ENCODE assay signal across 7 mouse cellular contexts in the genomic region with DNA sequence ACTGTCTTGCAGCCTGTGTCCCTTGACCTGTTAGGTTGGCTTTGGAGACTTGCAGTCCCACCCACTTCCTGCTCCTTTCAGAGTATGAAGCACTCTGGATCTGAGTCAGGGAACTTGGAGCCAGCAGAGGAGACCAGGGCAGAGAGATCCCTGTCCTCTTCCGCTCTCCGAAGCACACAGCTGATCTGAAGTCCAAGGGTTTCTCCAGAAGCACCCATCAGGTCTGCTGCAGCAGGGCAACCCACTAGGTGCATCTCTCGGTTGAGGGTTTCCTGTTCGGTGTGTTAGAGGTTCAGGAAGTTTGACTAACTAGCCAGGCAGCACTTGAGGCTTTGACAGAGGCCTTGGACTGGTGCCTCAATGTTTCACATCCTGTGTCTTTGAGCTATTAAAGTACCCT. TPM values are rescaled to one million over a fixed set of nuclear protein-coding genes. Genes with fewer than 3 reads are reported as not detected.
DNase-seq lines count a peak whose midpoint lies in the region; ATAC-seq lines count a peak whose summit lies in the region.

No protein-coding gene starts in this region.

- H3K27ac ChIP-seq in neural tube, embryonic 13.5 days (replicated peaks) = peak overlapping the region; percentile 63

- H3K27me3 ChIP-seq in neural tube, embryonic 13.5 days = peaks cover 43% of the 10 kb centered on the region

- no peaks in the 10 kb centered on the region for H3K9me3 ChIP-seq in neural tube, embryonic 13.5 days

- H3K4me3 ChIP-seq in neural tube, embryonic 13.5 days = peak overlapping the region; percentile 15; the same call in 1 of the 2 replicates

- H3K4me1 ChIP-seq in neural tube, embryonic 13.5 days (replicated peaks) = peaks cover 57% of the 10 kb centered on the region

- WGBS in neural tube, embryonic 13.5 days = 84% methylated on average over 4 of the region's 4 CpGs

- no peak overlapping the region for H3K9ac ChIP-seq in neural tube, embryonic 13.5 days

- H3K36me3 ChIP-seq in neural tube, embryonic 13.5 days = no peaks in the 10 kb centered on the region

- peak; percentile 39 for DNase-seq in thymus, postnatal 0 days (ENCODE audit: low spot score)
- no peak for DNase-seq in thymus, adult 18-20 months
- peak; percentile 51 to 73 for DNase-seq in kidney, postnatal 25 days
- DNase-seq in layer of hippocampus, postnatal 14 days (ENCODE audit: low spot score in 2 of 2) = no peak

- peak overlapping the region; percentile 59 for H3K4me2 ChIP-seq in neural tube, embryonic 13.5 days

- ATAC-seq in granulocyte monocyte progenitor cell, adult 5-6 weeks (replicated peaks; ENCODE audit: poor library complexity, severe bottlenecking) = 0 out of 2 replicates have a peak, but pooled peaks have one; percentile 10
- no peak for ATAC-seq in neural tube, embryonic 13.5 days (ENCODE audit: low read depth)
- ATAC-seq in activated CD4-positive, CD25-positive, alpha-beta regulatory T cell, adult 4 months = no peak

RNA-seq across cellular contexts. Expression of a gene that starts 2.0 kb away (rescaled TPM):
- polyA plus RNA-seq in thymus, postnatal 0 days (2015; fragmentation: Nextera tagmentation; extraction: Ambion mirVana) = 713 and 718 TPM in 2 replicates
- total RNA-seq in granulocyte monocyte progenitor cell, adult 5-6 weeks (2014; fragmentation: Nextera tagmentation) = 119 and 132 TPM in 2 replicates
- 95.9 and 98.4 TPM in 2 replicates for total RNA-seq in granulocyte monocyte progenitor cell, adult 5-6 weeks (2017)
- 308 and 356 TPM in 2 replicates for polyA plus RNA-seq in neural tube, embryonic 13.5 days (2015; fragmentation: Nextera tagmentation; extraction: Ambion mirVana)
- total RNA-seq in layer of hippocampus, postnatal 14 days (2021) = 10 to 100 TPM; 12.4 to 18.4 TPM
- polyA plus RNA-seq in activated CD4-positive, CD25-positive, alpha-beta regulatory T cell, adult 4 months (2017; shearing (Covaris generic)) = 100 to 1,000 TPM; 237 to 239 TPM

RNA-seq across cellular contexts. Expression of a gene that starts 57.7 kb away (rescaled TPM):
- 18.2 and 20.8 TPM in 2 replicates for polyA plus RNA-seq in thymus, postnatal 0 days (2015; fragmentation: Nextera tagmentation; extraction: Ambion mirVana)
- total RNA-seq in granulocyte monocyte progenitor cell, adult 5-6 weeks (2014; fragmentation: Nextera tagmentation) = 27.2 and 27.5 TPM in 2 replicates
- total RNA-seq in granulocyte monocyte progenitor cell, adult 5-6 weeks (2017) = 16.4 and 27.1 TPM in 2 replicates
- 10.6 and 12.6 TPM in 2 replicates for polyA plus RNA-seq in neural tube, embryonic 13.5 days (2015; fragmentation: Nextera tagmentation; extraction: Ambion mirVana)
- total RNA-seq in layer of hippocampus, postnatal 14 days (2021) = 1 to 10 TPM; 8.9 to 9.9 TPM
- 10 to 100 TPM; 12.8 to 16.0 TPM for polyA plus RNA-seq in activated CD4-positive, CD25-positive, alpha-beta regulatory T cell, adult 4 months (2017; shearing (Covaris generic))

Comparison
In these comparisons a context has a peak if more than half of its experiments do, and no peak if none do; other contexts are left out.
1. DNase-seq: peak in thymus, postnatal 0 days (single experiment) and kidney, postnatal 25 days (2 of 2); none in thymus, adult 18-20 months (0 of 2) and layer of hippocampus, postnatal 14 days (0 of 2).